Mouse (Mus musculus): ENCODE data around the gene Gm20388. TPM values are rescaled to one million over a fixed set of nuclear protein-coding genes. Genes with fewer than 3 reads are reported as not detected.

Gm20388 gene
- polyA plus RNA-seq, 1 experiment from 2014 or later, result 4.4 TPM

GRCm38 (mm10) chr8:119967435-119967834, 56.8 kb downstream of the Gm20388 start:
- no peak overlapping the region for H3K27ac ChIP-seq
- H3K9ac ChIP-seq (replicated peaks), result no peak overlapping the region
- H3K4me2 ChIP-seq (replicated peaks), result no peak overlapping the region
- WGBS, result 88% methylated on average over 9 of the region's 9 CpGs
- no peaks in the 10 kb centered on the region for H3K27me3 ChIP-seq
- no peaks in the 10 kb centered on the region for H3K36me3 ChIP-seq
- no peak for ATAC-seq
- 0 out of 2 replicates have a peak, but pooled peaks cover 4% of the 10 kb centered on the region for H3K9me3 ChIP-seq
- no peaks in the 10 kb centered on the region for H3K4me1 ChIP-seq (replicated peaks)
- H3K4me3 ChIP-seq (replicated peaks), result no peak overlapping the region

GRCm38 (mm10) chr8:119970169-119970568, 59.5 kb downstream of the Gm20388 start:
- H3K9ac ChIP-seq (replicated peaks), result no peak overlapping the region
- no peak for ATAC-seq
- WGBS, result 81% methylated on average over 9 of the region's 9 CpGs
- H3K4me1 ChIP-seq (replicated peaks), result no peaks in the 10 kb centered on the region
- H3K9me3 ChIP-seq, result 0 out of 2 replicates have a peak, but pooled peaks cover 4% of the 10 kb centered on the region
- no peak overlapping the region for H3K27ac ChIP-seq
- H3K36me3 ChIP-seq, result no peaks in the 10 kb centered on the region
- no peaks in the 10 kb centered on the region for H3K27me3 ChIP-seq
- H3K4me2 ChIP-seq (replicated peaks), result no peak overlapping the region
- no peak overlapping the region for H3K4me3 ChIP-seq (replicated peaks)

GRCm38 (mm10) chr8:119972558-119972957, 61.9 kb downstream of the Gm20388 start:
- no peak for ATAC-seq
- Histone ChIP-seq H3K36me3 (no peaks in the 10 kb centered on the region), H3K4me3 (replicated peaks) (no peak overlapping the region), H3K9ac (replicated peaks) (no peak overlapping the region), H3K4me1 (replicated peaks) (no peaks in the 10 kb centered on the region), H3K27me3 (no peaks in the 10 kb centered on the region), H3K9me3 (0 out of 2 replicates have a peak, but pooled peaks cover under 1% of the 10 kb centered on the region), H3K4me2 (replicated peaks) (no peak overlapping the region), H3K27ac (no peak overlapping the region)
- 82% methylated on average over 12 of the region's 12 CpGs for WGBS

GRCm38 (mm10) chr8:119978770-119979381, 68.2 kb downstream of the Gm20388 start:
- Histone ChIP-seq H3K4me1 (replicated peaks) (peaks cover 2% of the 10 kb centered on the region; the same call in 1 of the 2 replicates), H3K4me2 (replicated peaks) (no peak overlapping the region), H3K4me3 (replicated peaks) (no peak overlapping the region), H3K27me3 (no peaks in the 10 kb centered on the region), H3K36me3 (no peaks in the 10 kb centered on the region), H3K9me3 (no peaks in the 10 kb centered on the region), H3K27ac (no peak overlapping the region), H3K9ac (replicated peaks) (no peak overlapping the region)
- no peak for ATAC-seq
- 63% methylated on average over 11 of the region's 11 CpGs for WGBS

GRCm38 (mm10) chr8:119981253-119981652, 70.6 kb downstream of the Gm20388 start:
- no peaks in the 10 kb centered on the region for H3K36me3 ChIP-seq
- ATAC-seq, result no peak
- no peaks in the 10 kb centered on the region for H3K27me3 ChIP-seq
- peaks cover 2% of the 10 kb centered on the region; the same call in 1 of the 2 replicates for H3K4me1 ChIP-seq (replicated peaks)
- no peak overlapping the region for H3K4me2 ChIP-seq (replicated peaks)
- H3K27ac ChIP-seq, result no peak overlapping the region
- no peaks in the 10 kb centered on the region for H3K9me3 ChIP-seq
- no peak overlapping the region for H3K4me3 ChIP-seq (replicated peaks)
- WGBS, result 68% methylated on average over 4 of the region's 4 CpGs
- H3K9ac ChIP-seq (replicated peaks), result no peak overlapping the region

GRCm38 (mm10) chr8:119984085-119984484, 73.4 kb downstream of the Gm20388 start:
- ATAC-seq, result no peak
- no peaks in the 10 kb centered on the region for H3K9me3 ChIP-seq
- H3K9ac ChIP-seq (replicated peaks), result no peak overlapping the region
- H3K27me3 ChIP-seq, result no peaks in the 10 kb centered on the region
- H3K4me1 ChIP-seq (replicated peaks), result peaks cover 2% of the 10 kb centered on the region; the same call in 1 of the 2 replicates
- no peak overlapping the region for H3K4me2 ChIP-seq (replicated peaks)
- H3K36me3 ChIP-seq, result no peaks in the 10 kb centered on the region
- no peak overlapping the region for H3K4me3 ChIP-seq (replicated peaks)
- H3K27ac ChIP-seq, result no peak overlapping the region

- Histone ChIP-seq H3K36me3 (no peaks in the 10 kb centered on the region), H3K27me3 (peaks cover 6% of the 10 kb centered on the region), H3K4me3 (replicated peaks) (no peak overlapping the region), H3K9me3 (no peaks in the 10 kb centered on the region), H3K4me1 (replicated peaks) (no peaks in the 10 kb centered on the region), H3K9ac (replicated peaks) (no peak overlapping the region), H3K4me2 (replicated peaks) (no peak overlapping the region), H3K27ac (no peak overlapping the region)
- WGBS, result 69% methylated on average over 5 of the region's 5 CpGs
- no peak for ATAC-seq
These were observed 75.5 kb downstream of the Gm20388 start for GRCm38 (mm10) chr8:119986174-119986573.

GRCm38 (mm10) chr8:119988087-119988486, 77.4 kb downstream of the Gm20388 start:
- no peak overlapping the region for H3K4me2 ChIP-seq (replicated peaks)
- no peak for ATAC-seq
- no peak overlapping the region for H3K27ac ChIP-seq
- 75% methylated on average over 15 of the region's 15 CpGs for WGBS
- H3K4me3 ChIP-seq (replicated peaks), result no peak overlapping the region
- no peak overlapping the region for H3K9ac ChIP-seq (replicated peaks)
- H3K4me1 ChIP-seq (replicated peaks), result peaks cover 13% of the 10 kb centered on the region
- H3K36me3 ChIP-seq, result no peaks in the 10 kb centered on the region
- no peaks in the 10 kb centered on the region for H3K9me3 ChIP-seq
- H3K27me3 ChIP-seq, result peaks cover 25% of the 10 kb centered on the region

- H3K4me2 ChIP-seq (replicated peaks), result peak within 1 kb of the TSS; percentile 60
- no peak within 1 kb of the TSS for H3K27ac ChIP-seq
- WGBS, result under 1% methylated on average over 25 of the region's 25 CpGs
- ATAC-seq, result peak; percentile 91
- H3K9ac ChIP-seq (replicated peaks), result peak within 1 kb of the TSS; percentile 29; the same call in 1 of the 2 replicates
- H3K4me1 ChIP-seq (replicated peaks), result peaks cover 13% of the 10 kb centered on the region
- H3K27me3 ChIP-seq, result peaks cover 43% of the 10 kb centered on the region
- no peaks in the 10 kb centered on the region for H3K36me3 ChIP-seq
- peak within 1 kb of the TSS; percentile 35 for H3K4me3 ChIP-seq (replicated peaks)
- no peaks in the 10 kb centered on the region for H3K9me3 ChIP-seq
These were observed 81.6 kb downstream of the Gm20388 start, which contains the start of gene Crispld2 for GRCm38 (mm10) chr8:119992249-119992648. Gene Crispld2, plus strand, starts transcription at chr8:119992438.

- Histone ChIP-seq H3K36me3 (no peaks in the 10 kb centered on the region), H3K9ac (replicated peaks) (no peak overlapping the region), H3K27me3 (peaks cover 43% of the 10 kb centered on the region), H3K4me3 (replicated peaks) (no peak overlapping the region), H3K9me3 (no peaks in the 10 kb centered on the region), H3K4me1 (replicated peaks) (peaks cover 13% of the 10 kb centered on the region), H3K27ac (no peak overlapping the region), H3K4me2 (replicated peaks) (no peak overlapping the region)
- WGBS, result 81% methylated on average over 7 of the region's 7 CpGs
- ATAC-seq, result no peak
These were observed 83.5 kb downstream of the Gm20388 start for GRCm38 (mm10) chr8:119994114-119994513.

GRCm38 (mm10) chr8:119994556-119994955, 83.9 kb downstream of the Gm20388 start:
- WGBS, result 68% methylated on average over 6 of the region's 6 CpGs
- no peak for ATAC-seq

GRCm38 (mm10) chr8:119997266-119997665, 86.6 kb downstream of the Gm20388 start:
- no peak for ATAC-seq
- Histone ChIP-seq H3K36me3 (no peaks in the 10 kb centered on the region), H3K27ac (no peak overlapping the region), H3K4me1 (replicated peaks) (peaks cover 8% of the 10 kb centered on the region), H3K27me3 (peaks cover 26% of the 10 kb centered on the region), H3K4me3 (replicated peaks) (no peak overlapping the region), H3K4me2 (replicated peaks) (no peak overlapping the region), H3K9ac (replicated peaks) (no peak overlapping the region), H3K9me3 (no peaks in the 10 kb centered on the region)
- WGBS, result 81% methylated on average over 4 of the region's 4 CpGs

More at GRCm38 (mm10) chr8:119994556-119994955, 83.9 kb downstream of the Gm20388 start:
- no peaks in the 10 kb centered on the region for H3K9me3 ChIP-seq
- no peak overlapping the region for H3K27ac ChIP-seq
- H3K4me2 ChIP-seq (replicated peaks), result no peak overlapping the region
- no peak overlapping the region for H3K9ac ChIP-seq (replicated peaks)
- H3K27me3 ChIP-seq, result peaks cover 43% of the 10 kb centered on the region
- no peaks in the 10 kb centered on the region for H3K36me3 ChIP-seq
- H3K4me3 ChIP-seq (replicated peaks), result no peak overlapping the region
- H3K4me1 ChIP-seq (replicated peaks), result peaks cover 13% of the 10 kb centered on the region

GRCm38 (mm10) chr8:120000461-120000860, 89.8 kb downstream of the Gm20388 start:
- Histone ChIP-seq H3K36me3 (no peaks in the 10 kb centered on the region), H3K27ac (no peak overlapping the region), H3K9me3 (no peaks in the 10 kb centered on the region), H3K4me2 (replicated peaks) (no peak overlapping the region), H3K27me3 (0 out of 2 replicates have a peak, but pooled peaks cover 4% of the 10 kb centered on the region), H3K4me1 (replicated peaks) (peaks cover 5% of the 10 kb centered on the region; the same call in 1 of the 2 replicates), H3K9ac (replicated peaks) (no peak overlapping the region), H3K4me3 (replicated peaks) (no peak overlapping the region)
- WGBS, result 79% methylated on average over 8 of the region's 8 CpGs
- no peak for ATAC-seq

Measured in midbrain, embryonic 13.5 days (tissue).